Mouse (Mus musculus): ENCODE results near the gene Bnc1. TPM values are rescaled to one million over a fixed set of nuclear protein-coding genes. Genes with fewer than 3 reads are reported as not detected.
A peak's percentile ranks its signal among the peaks of the same experiment; 100 is the strongest.

The Bnc1 gene
- 0.06 and 0.15 TPM in 2 replicates for polyA plus RNA-seq (2014; fragmentation: Nextera tagmentation; extraction: Ambion mirVana)

- Histone ChIP-seq H3K36me3 (ENCODE audit: control insufficient read depth, insufficient read depth, low read length) (no peaks in the 10 kb centered on the region), H3K27me3 (replicated peaks; ENCODE audit: control insufficient read depth, insufficient read depth, low read length) (peaks cover 75% of the 10 kb centered on the region), H3K9me3 (replicated peaks; ENCODE audit: control insufficient read depth, low read length) (no peaks in the 10 kb centered on the region), H3K4me3 (ENCODE audit: low read depth, low read length) (peak within 1 kb of the TSS; percentile 47), H3K4me2 (ENCODE audit: low read length) (peak within 1 kb of the TSS; percentile 91), H3K27ac (ENCODE audit: low read depth, low read length) (no peak within 1 kb of the TSS), H3K4me1 (ENCODE audit: control insufficient read depth, insufficient read depth, low read length) (no peaks in the 10 kb centered on the region), H3K9ac (ENCODE audit: low read length) (peak within 1 kb of the TSS; percentile 46)
- ATAC-seq = peak; percentile 54
- DNase-seq (ENCODE audit: low spot score) = peak; percentile 29
- WGBS = under 1% methylated on average over 82 of the region's 105 CpGs
These were observed at the start of gene Bnc1 for GRCm38 (mm10) chr7:81992131-81993061. Gene Bnc1, minus strand, starts transcription at chr7:81992292.

- 40% methylated on average over 1 of the region's 1 CpGs for WGBS
- DNase-seq (ENCODE audit: low spot score) (peak; percentile 20), ATAC-seq (no peak)
These were observed 41.3 kb upstream of the Bnc1 start for GRCm38 (mm10) chr7:82033347-82033746.

GRCm38 (mm10) chr7:82029666-82030065, 37.6 kb upstream of the Bnc1 start:
- no peaks in the 10 kb centered on the region for H3K4me1 ChIP-seq (ENCODE audit: control insufficient read depth, insufficient read depth, low read length)
- no peaks in the 10 kb centered on the region for H3K36me3 ChIP-seq (ENCODE audit: control insufficient read depth, insufficient read depth, low read length)
- no peak overlapping the region for H3K27ac ChIP-seq (ENCODE audit: low read depth, low read length)
- no peak overlapping the region for H3K9ac ChIP-seq (ENCODE audit: low read length)
- H3K27me3 ChIP-seq (replicated peaks; ENCODE audit: control insufficient read depth, insufficient read depth, low read length) = no peaks in the 10 kb centered on the region
- DNase-seq (ENCODE audit: low spot score) = no peak
- H3K9me3 ChIP-seq (replicated peaks; ENCODE audit: control insufficient read depth, low read length) = no peaks in the 10 kb centered on the region
- H3K4me3 ChIP-seq (ENCODE audit: low read depth, low read length) = no peak overlapping the region
- WGBS = 83% methylated on average over 9 of the region's 9 CpGs
- H3K4me2 ChIP-seq (ENCODE audit: low read length) = no peak overlapping the region
- no peak for ATAC-seq

More at GRCm38 (mm10) chr7:82033347-82033746, 41.3 kb upstream of the Bnc1 start:
- Histone ChIP-seq H3K27me3 (replicated peaks; ENCODE audit: control insufficient read depth, insufficient read depth, low read length) (no peaks in the 10 kb centered on the region), H3K4me3 (ENCODE audit: low read depth, low read length) (no peak overlapping the region), H3K27ac (ENCODE audit: low read depth, low read length) (no peak overlapping the region), H3K9ac (ENCODE audit: low read length) (no peak overlapping the region), H3K36me3 (ENCODE audit: control insufficient read depth, insufficient read depth, low read length) (no peaks in the 10 kb centered on the region), H3K4me1 (ENCODE audit: control insufficient read depth, insufficient read depth, low read length) (no peaks in the 10 kb centered on the region), H3K4me2 (ENCODE audit: low read length) (no peak overlapping the region), H3K9me3 (replicated peaks; ENCODE audit: control insufficient read depth, low read length) (no peaks in the 10 kb centered on the region)

- Histone ChIP-seq H3K9me3 (replicated peaks; ENCODE audit: control insufficient read depth, low read length) (no peaks in the 10 kb centered on the region), H3K4me3 (ENCODE audit: low read depth, low read length) (no peak overlapping the region), H3K4me2 (ENCODE audit: low read length) (no peak overlapping the region), H3K36me3 (ENCODE audit: control insufficient read depth, insufficient read depth, low read length) (no peaks in the 10 kb centered on the region), H3K27ac (ENCODE audit: low read depth, low read length) (no peak overlapping the region), H3K4me1 (ENCODE audit: control insufficient read depth, insufficient read depth, low read length) (no peaks in the 10 kb centered on the region), H3K9ac (ENCODE audit: low read length) (no peak overlapping the region), H3K27me3 (replicated peaks; ENCODE audit: control insufficient read depth, insufficient read depth, low read length) (no peaks in the 10 kb centered on the region)
- ATAC-seq (no peak), DNase-seq (ENCODE audit: low spot score) (no peak)
- 59% methylated on average over 2 of the region's 2 CpGs for WGBS
These were observed 33.7 kb upstream of the Bnc1 start for GRCm38 (mm10) chr7:82025802-82026201.

GRCm38 (mm10) chr7:82023676-82024075, 31.6 kb upstream of the Bnc1 start:
- WGBS = 97% methylated on average over 2 of the region's 2 CpGs
- Histone ChIP-seq H3K4me2 (ENCODE audit: low read length) (no peak overlapping the region), H3K9me3 (replicated peaks; ENCODE audit: control insufficient read depth, low read length) (no peaks in the 10 kb centered on the region), H3K4me1 (ENCODE audit: control insufficient read depth, insufficient read depth, low read length) (no peaks in the 10 kb centered on the region), H3K9ac (ENCODE audit: low read length) (no peak overlapping the region), H3K27ac (ENCODE audit: low read depth, low read length) (no peak overlapping the region), H3K36me3 (ENCODE audit: control insufficient read depth, insufficient read depth, low read length) (no peaks in the 10 kb centered on the region), H3K27me3 (replicated peaks; ENCODE audit: control insufficient read depth, insufficient read depth, low read length) (no peaks in the 10 kb centered on the region), H3K4me3 (ENCODE audit: low read depth, low read length) (no peak overlapping the region)
- ATAC-seq (no peak), DNase-seq (ENCODE audit: low spot score) (no peak)

- no peaks in the 10 kb centered on the region for H3K9me3 ChIP-seq (replicated peaks; ENCODE audit: control insufficient read depth, low read length)
- 92% methylated on average over 1 of the region's 1 CpGs for WGBS
These were observed 30.3 kb upstream of the Bnc1 start for GRCm38 (mm10) chr7:82022404-82022803.

GRCm38 (mm10) chr7:82018031-82018430, 25.9 kb upstream of the Bnc1 start:
- DNase-seq (ENCODE audit: low spot score) (no peak), ATAC-seq (no peak)
- H3K9me3 ChIP-seq (replicated peaks; ENCODE audit: control insufficient read depth, low read length) = no peaks in the 10 kb centered on the region
- H3K4me1 ChIP-seq (ENCODE audit: control insufficient read depth, insufficient read depth, low read length) = no peaks in the 10 kb centered on the region
- H3K4me3 ChIP-seq (ENCODE audit: low read depth, low read length) = no peak overlapping the region
- no peak overlapping the region for H3K9ac ChIP-seq (ENCODE audit: low read length)
- WGBS = 88% methylated on average over 2 of the region's 2 CpGs
- no peaks in the 10 kb centered on the region for H3K36me3 ChIP-seq (ENCODE audit: control insufficient read depth, insufficient read depth, low read length)
- peaks cover 13% of the 10 kb centered on the region; the same call in 1 of the 2 replicates for H3K27me3 ChIP-seq (replicated peaks; ENCODE audit: control insufficient read depth, insufficient read depth, low read length)
- H3K4me2 ChIP-seq (ENCODE audit: low read length) = no peak overlapping the region
- H3K27ac ChIP-seq (ENCODE audit: low read depth, low read length) = no peak overlapping the region

More at GRCm38 (mm10) chr7:82022404-82022803, 30.3 kb upstream of the Bnc1 start:
- no peaks in the 10 kb centered on the region for H3K36me3 ChIP-seq (ENCODE audit: control insufficient read depth, insufficient read depth, low read length)
- DNase-seq (ENCODE audit: low spot score) (no peak), ATAC-seq (no peak)
- H3K9ac ChIP-seq (ENCODE audit: low read length) = no peak overlapping the region
- H3K4me1 ChIP-seq (ENCODE audit: control insufficient read depth, insufficient read depth, low read length) = no peaks in the 10 kb centered on the region
- H3K4me3 ChIP-seq (ENCODE audit: low read depth, low read length) = no peak overlapping the region
- no peak overlapping the region for H3K27ac ChIP-seq (ENCODE audit: low read depth, low read length)
- peaks cover 1% of the 10 kb centered on the region; the same call in 1 of the 2 replicates for H3K27me3 ChIP-seq (replicated peaks; ENCODE audit: control insufficient read depth, insufficient read depth, low read length)
- H3K4me2 ChIP-seq (ENCODE audit: low read length) = no peak overlapping the region

GRCm38 (mm10) chr7:82016751-82017710, 24.9 kb upstream of the Bnc1 start:
- Histone ChIP-seq H3K27ac (ENCODE audit: low read depth, low read length) (no peak overlapping the region), H3K4me1 (ENCODE audit: control insufficient read depth, insufficient read depth, low read length) (no peaks in the 10 kb centered on the region), H3K27me3 (replicated peaks; ENCODE audit: control insufficient read depth, insufficient read depth, low read length) (peaks cover 13% of the 10 kb centered on the region; the same call in 1 of the 2 replicates), H3K9ac (ENCODE audit: low read length) (no peak overlapping the region), H3K36me3 (ENCODE audit: control insufficient read depth, insufficient read depth, low read length) (no peaks in the 10 kb centered on the region), H3K4me3 (ENCODE audit: low read depth, low read length) (no peak overlapping the region), H3K4me2 (ENCODE audit: low read length) (peak overlapping the region; percentile 21; the same call in 1 of the 2 replicates), H3K9me3 (replicated peaks; ENCODE audit: control insufficient read depth, low read length) (no peaks in the 10 kb centered on the region)
- peak; percentile 8 for DNase-seq (ENCODE audit: low spot score)
- no peak for ATAC-seq
- WGBS = 4% methylated on average over 25 of the region's 25 CpGs

All from forebrain, embryonic 14.5 days (tissue).